Mouse (Mus musculus): ENCODE measurements at regions not wholly inside any gene's neighbourhood (a gene's known extent, or its start where the extent isn't known, plus 50 kb on each side); places are given as distances from the start of the nearest gene placed in this dataset.

- 89% methylated on average over 6 of the region's 6 CpGs for WGBS
- TF ChIP-seq POLR2A (IDR thresholded peaks at IDR 0.05; ENCODE audit: insufficient read depth, low read depth, low read length) (no peak), CTCF (IDR thresholded peaks at IDR 0.05; ENCODE audit: insufficient read depth, low read depth, low read length) (no peak)
These were observed 111.3 kb upstream of the Ptger4 start for GRCm38 (mm10) chr15:5355332-5355731.

DNA sequence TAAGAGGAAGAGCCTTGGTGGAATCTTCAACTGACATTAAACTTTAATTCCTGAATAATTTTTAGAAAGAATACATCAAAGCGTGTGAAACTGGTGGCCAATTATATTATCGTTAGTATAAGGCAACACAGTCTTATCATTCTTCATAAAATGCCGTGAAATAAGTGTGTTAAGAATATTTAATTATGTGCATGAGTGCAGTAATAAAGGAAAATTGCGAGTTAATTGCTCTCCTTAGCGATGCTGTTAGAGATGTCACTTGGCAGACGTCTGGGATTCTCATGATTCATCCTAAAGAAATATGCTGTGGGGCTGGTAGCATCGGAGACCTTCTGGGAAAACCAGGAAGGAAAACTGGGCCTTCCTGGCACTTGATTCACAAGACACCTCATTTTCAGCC is 110.3 kb upstream of the Ptger4 start:
- no peak overlapping the region for H3K4me3 ChIP-seq (ENCODE audit: insufficient read depth, low read depth, low read length)
- TF ChIP-seq CTCF (IDR thresholded peaks at IDR 0.05; ENCODE audit: insufficient read depth, low read depth, low read length) (no peak), POLR2A (IDR thresholded peaks at IDR 0.05; ENCODE audit: insufficient read depth, low read depth, low read length) (no peak)
- no peak overlapping the region for H3K27ac ChIP-seq (ENCODE audit: insufficient read depth, low read depth, low read length)
- 46% methylated on average over 7 of the region's 7 CpGs for WGBS
- H3K4me1 ChIP-seq (ENCODE audit: control insufficient read depth, insufficient read depth, low read length): no peaks in the 10 kb centered on the region

More at GRCm38 (mm10) chr15:5355332-5355731, 111.3 kb upstream of the Ptger4 start:
- no peaks in the 10 kb centered on the region for H3K4me1 ChIP-seq (ENCODE audit: control insufficient read depth, insufficient read depth, low read length)
- no peak overlapping the region for H3K27ac ChIP-seq (ENCODE audit: insufficient read depth, low read depth, low read length)
- H3K4me3 ChIP-seq (ENCODE audit: insufficient read depth, low read depth, low read length): no peak overlapping the region

GRCm38 (mm10) chr15:5348881-5349280 is 104.9 kb upstream of the Ptger4 start:
- WGBS: 91% methylated on average over 4 of the region's 4 CpGs
- H3K4me1 ChIP-seq (ENCODE audit: control insufficient read depth, insufficient read depth, low read length): no peaks in the 10 kb centered on the region
- TF ChIP-seq CTCF (IDR thresholded peaks at IDR 0.05; ENCODE audit: insufficient read depth, low read depth, low read length) (no peak), POLR2A (IDR thresholded peaks at IDR 0.05; ENCODE audit: insufficient read depth, low read depth, low read length) (no peak)
- H3K4me3 ChIP-seq (ENCODE audit: insufficient read depth, low read depth, low read length): no peak overlapping the region
- H3K27ac ChIP-seq (ENCODE audit: insufficient read depth, low read depth, low read length): no peak overlapping the region

DNA sequence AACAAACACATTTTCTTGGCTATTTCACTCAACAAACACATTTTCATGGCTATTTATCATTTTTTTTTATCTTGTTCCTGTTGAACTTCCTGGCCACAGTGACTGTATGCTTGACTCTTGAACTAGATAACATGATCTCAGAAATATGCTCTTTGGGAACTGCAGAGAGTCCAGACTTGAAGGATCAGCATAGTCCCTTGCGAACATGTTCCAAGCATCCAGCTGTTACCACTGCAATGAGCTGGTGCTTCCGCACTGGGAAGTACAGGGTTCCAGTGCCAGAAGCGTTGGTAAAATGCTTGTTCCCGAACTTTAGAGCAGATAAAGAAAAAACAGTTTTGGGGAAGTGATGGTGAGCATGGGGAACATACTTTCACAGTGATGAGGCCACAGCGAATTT is 103.7 kb upstream of the Ptger4 start:
- TF ChIP-seq CTCF (IDR thresholded peaks at IDR 0.05; ENCODE audit: insufficient read depth, low read depth, low read length) (no peak), POLR2A (IDR thresholded peaks at IDR 0.05; ENCODE audit: insufficient read depth, low read depth, low read length) (no peak)
- Histone ChIP-seq H3K4me1 (ENCODE audit: control insufficient read depth, insufficient read depth, low read length) (no peaks in the 10 kb centered on the region; the same call in 1 of the 2 replicates), H3K27ac (ENCODE audit: insufficient read depth, low read depth, low read length) (no peak overlapping the region), H3K4me3 (ENCODE audit: insufficient read depth, low read depth, low read length) (no peak overlapping the region)
- WGBS: 88% methylated on average over 5 of the region's 5 CpGs

GRCm38 (mm10) chr15:5346955-5347354 is 103.0 kb upstream of the Ptger4 start:
- WGBS: 96% methylated on average over 3 of the region's 3 CpGs
- no peaks in the 10 kb centered on the region; the same call in 1 of the 2 replicates for H3K4me1 ChIP-seq (ENCODE audit: control insufficient read depth, insufficient read depth, low read length)
- TF ChIP-seq POLR2A (IDR thresholded peaks at IDR 0.05; ENCODE audit: insufficient read depth, low read depth, low read length): no peak
- no peak for TF ChIP-seq CTCF (IDR thresholded peaks at IDR 0.05; ENCODE audit: insufficient read depth, low read depth, low read length)
- no peak overlapping the region for H3K27ac ChIP-seq (ENCODE audit: insufficient read depth, low read depth, low read length)
- no peak overlapping the region for H3K4me3 ChIP-seq (ENCODE audit: insufficient read depth, low read depth, low read length)

- Histone ChIP-seq H3K4me1 (ENCODE audit: control insufficient read depth, insufficient read depth, low read length) (no peaks in the 10 kb centered on the region; the same call in 1 of the 2 replicates), H3K4me3 (ENCODE audit: insufficient read depth, low read depth, low read length) (no peak overlapping the region), H3K27ac (ENCODE audit: insufficient read depth, low read depth, low read length) (peak overlapping the region; percentile 46; the same call in 1 of the 2 replicates)
- WGBS: 41% methylated on average over 6 of the region's 6 CpGs
- TF ChIP-seq POLR2A (IDR thresholded peaks at IDR 0.05; ENCODE audit: insufficient read depth, low read depth, low read length) (no peak), CTCF (IDR thresholded peaks at IDR 0.05; ENCODE audit: insufficient read depth, low read depth, low read length) (no peak)
These were observed 99.8 kb upstream of the Ptger4 start for GRCm38 (mm10) chr15:5343794-5344193.

GRCm38 (mm10) chr15:5335528-5336268 is 91.7 kb upstream of the Ptger4 start:
- H3K4me3 ChIP-seq (ENCODE audit: insufficient read depth, low read depth, low read length): no peak overlapping the region
- TF ChIP-seq POLR2A (IDR thresholded peaks at IDR 0.05; ENCODE audit: insufficient read depth, low read depth, low read length): no peak
- no peak for TF ChIP-seq CTCF (IDR thresholded peaks at IDR 0.05; ENCODE audit: insufficient read depth, low read depth, low read length)
- no peak overlapping the region for H3K27ac ChIP-seq (ENCODE audit: insufficient read depth, low read depth, low read length)
- 75% methylated on average over 6 of the region's 6 CpGs for WGBS
- H3K4me1 ChIP-seq (ENCODE audit: control insufficient read depth, insufficient read depth, low read length): no peaks in the 10 kb centered on the region

DNA sequence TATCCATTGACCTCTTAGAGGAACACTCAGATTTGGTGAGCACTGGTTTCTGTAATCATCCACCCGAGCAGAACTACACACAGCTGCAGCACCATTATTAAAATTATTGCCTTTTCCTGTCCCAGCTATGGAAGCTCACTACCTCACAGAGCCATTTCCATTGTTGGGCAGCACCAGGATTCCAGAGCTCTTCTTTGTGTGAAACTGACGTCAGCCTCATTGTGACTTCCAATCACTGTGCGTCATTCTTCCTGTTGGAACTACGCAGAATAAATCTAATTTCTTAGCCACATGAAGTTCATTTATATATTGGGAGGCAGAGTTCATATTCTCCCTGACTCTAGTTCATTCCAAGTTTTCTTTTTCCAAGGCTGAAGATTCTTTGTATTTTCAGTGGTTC is 83.0 kb upstream of the Ptger4 start:
- 79% methylated on average over 4 of the region's 4 CpGs for WGBS
- H3K27ac ChIP-seq (ENCODE audit: insufficient read depth, low read depth, low read length): no peak overlapping the region
- TF ChIP-seq CTCF (IDR thresholded peaks at IDR 0.05; ENCODE audit: insufficient read depth, low read depth, low read length) (no peak), POLR2A (IDR thresholded peaks at IDR 0.05; ENCODE audit: insufficient read depth, low read depth, low read length) (no peak)

DNA sequence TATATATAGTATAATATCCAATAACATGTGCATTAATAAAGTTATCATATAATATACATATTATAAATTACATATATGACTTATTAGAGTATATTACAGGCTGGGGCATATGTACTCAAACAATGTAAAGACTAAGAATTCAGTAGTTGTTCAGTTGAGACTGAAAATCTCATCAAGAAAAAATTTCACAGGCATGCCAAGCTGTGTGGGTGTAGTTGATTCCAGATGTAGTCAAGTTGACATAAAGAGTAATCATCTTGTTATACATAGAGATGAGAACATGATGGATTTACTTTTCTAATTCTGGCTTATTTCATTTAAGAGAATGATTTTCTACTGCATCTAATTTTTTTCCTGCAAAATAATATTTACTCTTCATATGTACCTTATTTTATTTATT is 77.7 kb upstream of the Ptger4 start:
- Histone ChIP-seq H3K4me1 (ENCODE audit: control insufficient read depth, insufficient read depth, low read length) (no peaks in the 10 kb centered on the region), H3K4me3 (ENCODE audit: insufficient read depth, low read depth, low read length) (no peak overlapping the region), H3K27ac (ENCODE audit: insufficient read depth, low read depth, low read length) (no peak overlapping the region)
- no peak for TF ChIP-seq POLR2A (IDR thresholded peaks at IDR 0.05; ENCODE audit: insufficient read depth, low read depth, low read length)
- TF ChIP-seq CTCF (IDR thresholded peaks at IDR 0.05; ENCODE audit: insufficient read depth, low read depth, low read length): no peak

More for the DNA sequence above, 83.0 kb upstream of the Ptger4 start:
- Histone ChIP-seq H3K4me3 (ENCODE audit: insufficient read depth, low read depth, low read length) (no peak overlapping the region), H3K4me1 (ENCODE audit: control insufficient read depth, insufficient read depth, low read length) (no peaks in the 10 kb centered on the region)
